Mouse (Mus musculus): ENCODE data around the gene Bpifb1. TPM values are rescaled to one million over a fixed set of nuclear protein-coding genes. Genes with fewer than 3 reads are reported as not detected.

Bpifb1 gene
- total and polyA plus RNA-seq, 3 experiments: 0.14 to 65.7 TPM; not detected in 1

DNA sequence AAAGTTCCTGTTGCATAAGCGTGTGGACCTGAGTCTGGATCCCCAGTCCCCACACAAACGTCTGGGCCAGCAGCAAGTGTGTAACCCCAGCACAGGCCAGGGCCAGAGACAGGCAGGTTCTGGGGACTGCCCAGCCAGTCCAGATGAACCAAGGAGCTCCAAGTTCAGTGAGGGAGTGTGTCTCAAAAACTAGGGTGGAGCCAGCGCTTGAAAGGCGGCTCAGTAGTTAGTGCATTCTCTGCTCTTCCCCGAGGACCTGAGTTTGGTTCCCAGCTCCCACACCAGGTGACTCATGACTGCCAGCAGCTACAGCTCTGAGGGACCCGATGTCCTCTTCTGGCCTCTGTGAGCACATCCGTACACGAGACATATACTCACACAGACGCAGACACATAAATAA is 6.4 kb downstream of the Bpifb1 start:
- no peak for DNase-seq
- intact Hi-C loops (cut with DNase I): no loop called here
- Histone ChIP-seq H3K9ac (ENCODE audit: low read depth, low read length) (no peak overlapping the region), H3K4me3 (no peak overlapping the region), H3K79me2 (replicated peaks; ENCODE audit: control insufficient read depth, insufficient read depth, low read length) (no peaks in the 10 kb centered on the region), H3K4me1 (ENCODE audit: control insufficient read depth, insufficient read depth, low read length) (peaks cover 2% of the 10 kb centered on the region; the same call in 1 of the 2 replicates), H3K36me3 (ENCODE audit: control insufficient read depth, insufficient read depth, low read length) (no peaks in the 10 kb centered on the region), H3K27ac (no peak overlapping the region), H3K27me3 (ENCODE audit: control insufficient read depth, insufficient read depth, low read length) (no peaks in the 10 kb centered on the region)
- no peak for TF ChIP-seq POLR2A (IDR thresholded peaks at IDR 0.05; ENCODE audit: insufficient read depth, low read depth, low read length)
- TF ChIP-seq EP300 (IDR thresholded peaks at IDR 0.05; ENCODE audit: insufficient read depth, low read depth, low read length): no peak
- no peak for TF ChIP-seq CTCF (IDR thresholded peaks at IDR 0.05)
- WGBS: 84% methylated on average over 9 of the region's 9 CpGs

DNA sequence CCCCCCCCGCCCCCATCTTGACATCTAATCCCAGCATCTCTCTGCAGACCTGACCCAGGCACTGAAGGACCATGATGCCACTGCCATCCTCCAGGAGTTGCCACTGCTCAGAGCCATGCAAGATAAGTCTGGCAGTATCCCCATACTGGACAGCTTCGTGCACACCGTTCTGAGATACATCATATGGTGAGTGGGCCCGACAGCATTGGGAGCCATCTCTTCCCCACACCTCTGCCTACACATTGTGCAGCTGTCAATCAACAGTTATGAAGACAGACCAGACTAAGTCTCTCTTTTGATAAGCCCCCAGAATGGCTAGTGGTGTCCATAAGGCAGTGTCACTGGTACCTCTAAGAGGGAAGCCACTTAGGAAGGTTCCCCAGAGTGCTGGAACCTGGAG is 14.0 kb downstream of the Bpifb1 start:
- no peaks in the 10 kb centered on the region for H3K27me3 ChIP-seq (ENCODE audit: control insufficient read depth, insufficient read depth, low read length)
- H3K27ac ChIP-seq: no peak overlapping the region
- no peaks in the 10 kb centered on the region for H3K36me3 ChIP-seq (ENCODE audit: control insufficient read depth, insufficient read depth, low read length)
- no peak for TF ChIP-seq CTCF (IDR thresholded peaks at IDR 0.05)
- no peaks in the 10 kb centered on the region for H3K79me2 ChIP-seq (replicated peaks; ENCODE audit: control insufficient read depth, insufficient read depth, low read length)
- no peak for DNase-seq
- intact Hi-C loops (cut with DNase I): no loop called here
- WGBS: 83% methylated on average over 4 of the region's 4 CpGs
- H3K4me3 ChIP-seq: no peak overlapping the region
- H3K4me1 ChIP-seq (ENCODE audit: control insufficient read depth, insufficient read depth, low read length): peaks cover 1% of the 10 kb centered on the region; the same call in 1 of the 2 replicates
- H3K9ac ChIP-seq (ENCODE audit: low read depth, low read length): no peak overlapping the region

DNA sequence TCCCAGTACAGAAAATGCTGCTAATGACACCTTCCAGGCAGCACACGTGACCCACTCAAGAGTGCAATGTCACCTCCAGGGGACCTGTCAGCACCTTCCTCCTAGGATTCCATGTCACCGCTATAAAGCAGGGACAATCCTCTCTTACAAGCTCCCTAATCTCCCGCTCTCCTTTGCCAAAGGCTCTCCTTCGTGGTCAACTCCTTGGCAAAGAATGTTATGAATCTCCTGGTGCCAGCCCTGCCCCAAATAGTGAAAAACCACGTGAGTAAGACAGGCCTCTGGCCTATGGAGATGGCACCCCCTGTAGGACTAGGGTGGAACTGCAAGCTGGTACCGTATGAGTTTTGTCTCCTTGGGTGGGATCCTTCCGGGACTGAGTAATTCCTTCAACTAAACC is 16.3 kb downstream of the Bpifb1 start:
- H3K27me3 ChIP-seq (ENCODE audit: control insufficient read depth, insufficient read depth, low read length): no peaks in the 10 kb centered on the region
- peaks cover 1% of the 10 kb centered on the region; the same call in 1 of the 2 replicates for H3K4me1 ChIP-seq (ENCODE audit: control insufficient read depth, insufficient read depth, low read length)
- no peaks in the 10 kb centered on the region for H3K79me2 ChIP-seq (replicated peaks; ENCODE audit: control insufficient read depth, insufficient read depth, low read length)
- WGBS: 34% methylated on average over 7 of the region's 7 CpGs
- no peak overlapping the region for H3K9ac ChIP-seq (ENCODE audit: low read depth, low read length)
- DNase-seq: peak; percentile 52 to 63
- no peak overlapping the region for H3K27ac ChIP-seq
- no peak overlapping the region for H3K4me3 ChIP-seq
- H3K36me3 ChIP-seq (ENCODE audit: control insufficient read depth, insufficient read depth, low read length): no peaks in the 10 kb centered on the region
- intact Hi-C loops (cut with DNase I): loop anchor here (1.0 kb wide), 1 partner anchor 34 kb away; no protein-coding TSS in a partner anchor
- TF ChIP-seq POLR2A (IDR thresholded peaks at IDR 0.05; ENCODE audit: insufficient read depth, low read depth, low read length) (no peak), EP300 (IDR thresholded peaks at IDR 0.05; ENCODE audit: insufficient read depth, low read depth, low read length) (peak; percentile 94), CTCF (IDR thresholded peaks at IDR 0.05) (peak; percentile 90)

DNA sequence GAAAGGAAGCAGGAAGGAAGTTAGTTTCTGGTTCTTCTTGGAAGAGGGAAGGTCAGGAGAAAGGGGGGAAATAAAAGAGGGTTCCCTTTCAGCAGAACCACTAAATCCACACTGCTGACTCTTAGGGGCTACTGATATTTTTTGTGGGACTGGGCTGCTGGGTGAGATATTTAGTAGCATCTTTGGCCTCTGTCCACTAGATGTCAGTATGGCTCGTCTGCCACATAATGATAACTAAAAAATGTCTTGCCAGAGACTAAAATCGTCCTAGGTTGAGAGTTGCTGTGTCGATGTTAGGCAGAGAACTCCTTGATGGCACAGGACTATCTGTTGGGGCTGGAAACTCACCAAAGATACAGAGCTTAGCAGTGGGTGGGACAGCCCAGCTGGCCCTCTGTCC is 18.5 kb downstream of the Bpifb1 start:
- Histone ChIP-seq H3K79me2 (replicated peaks; ENCODE audit: control insufficient read depth, insufficient read depth, low read length) (no peaks in the 10 kb centered on the region), H3K27ac (no peak overlapping the region), H3K9ac (ENCODE audit: low read depth, low read length) (no peak overlapping the region), H3K4me3 (no peak overlapping the region), H3K27me3 (ENCODE audit: control insufficient read depth, insufficient read depth, low read length) (no peaks in the 10 kb centered on the region), H3K36me3 (ENCODE audit: control insufficient read depth, insufficient read depth, low read length) (no peaks in the 10 kb centered on the region), H3K4me1 (ENCODE audit: control insufficient read depth, insufficient read depth, low read length) (peaks cover 1% of the 10 kb centered on the region; the same call in 1 of the 2 replicates)
- DNase-seq: no peak
- intact Hi-C loops (cut with DNase I): no loop called here
- TF ChIP-seq CTCF (IDR thresholded peaks at IDR 0.05) (peak; percentile 62), POLR2A (IDR thresholded peaks at IDR 0.05; ENCODE audit: insufficient read depth, low read depth, low read length) (no peak)
- 7% methylated on average over 3 of the region's 3 CpGs for WGBS

DNA sequence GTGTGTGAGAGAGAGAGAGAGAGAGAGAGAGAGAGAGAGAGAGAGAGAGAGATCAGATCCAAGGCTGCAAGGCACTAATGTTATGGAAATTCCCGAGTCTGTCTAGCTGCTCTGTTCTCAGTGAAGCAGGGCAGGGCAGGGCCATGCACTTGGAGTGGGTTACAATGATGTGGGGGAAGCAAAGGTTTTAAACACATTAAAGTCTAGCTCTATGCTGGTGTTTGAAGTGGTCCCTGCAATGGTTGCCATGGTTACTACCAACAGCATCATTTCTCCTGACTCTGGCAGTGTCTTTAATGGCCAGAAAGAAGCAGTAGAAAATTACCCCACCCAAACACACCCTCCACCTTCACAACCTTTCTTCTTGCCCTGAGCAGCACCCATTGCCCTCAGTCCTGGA is 20.5 kb downstream of the Bpifb1 start:
- Histone ChIP-seq H3K36me3 (ENCODE audit: control insufficient read depth, insufficient read depth, low read length) (no peaks in the 10 kb centered on the region), H3K79me2 (replicated peaks; ENCODE audit: control insufficient read depth, insufficient read depth, low read length) (no peaks in the 10 kb centered on the region), H3K4me1 (ENCODE audit: control insufficient read depth, insufficient read depth, low read length) (peaks cover 1% of the 10 kb centered on the region; the same call in 1 of the 2 replicates), H3K27ac (no peak overlapping the region), H3K9ac (ENCODE audit: low read depth, low read length) (no peak overlapping the region), H3K4me3 (no peak overlapping the region), H3K27me3 (ENCODE audit: control insufficient read depth, insufficient read depth, low read length) (no peaks in the 10 kb centered on the region)
- WGBS: 50% methylated on average over 1 of the region's 1 CpGs
- DNase-seq: no peak
- no peak for TF ChIP-seq EP300 (IDR thresholded peaks at IDR 0.05; ENCODE audit: insufficient read depth, low read depth, low read length)
- TF ChIP-seq POLR2A (IDR thresholded peaks at IDR 0.05; ENCODE audit: insufficient read depth, low read depth, low read length): no peak
- TF ChIP-seq CTCF (IDR thresholded peaks at IDR 0.05): no peak
- intact Hi-C loops (cut with DNase I): no loop called here

DNA sequence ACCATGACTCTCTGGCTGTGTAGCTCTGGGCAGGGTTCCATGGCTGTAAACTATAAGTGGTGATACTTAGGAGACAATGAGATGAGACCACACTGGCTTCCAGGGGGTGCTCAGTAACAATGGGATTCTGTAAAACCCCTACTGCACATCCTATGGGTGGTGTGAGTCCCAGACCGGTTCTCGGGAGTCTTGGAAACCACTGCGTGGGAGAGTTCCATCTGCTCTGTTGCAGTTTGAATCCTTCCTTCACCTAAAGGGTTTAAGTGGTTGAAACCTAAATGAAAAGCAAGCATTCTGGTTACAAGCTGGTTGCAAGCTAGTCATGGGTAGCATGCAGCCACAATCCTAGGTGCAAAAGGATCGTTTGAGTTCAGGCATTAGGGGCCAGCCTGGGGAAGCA is 21.3 kb downstream of the Bpifb1 start:
- no peak for TF ChIP-seq CTCF (IDR thresholded peaks at IDR 0.05)
- no peak for TF ChIP-seq POLR2A (IDR thresholded peaks at IDR 0.05; ENCODE audit: insufficient read depth, low read depth, low read length)
- TF ChIP-seq EP300 (IDR thresholded peaks at IDR 0.05; ENCODE audit: insufficient read depth, low read depth, low read length): no peak
- H3K27me3 ChIP-seq (ENCODE audit: control insufficient read depth, insufficient read depth, low read length): no peaks in the 10 kb centered on the region
- no peaks in the 10 kb centered on the region for H3K4me1 ChIP-seq (ENCODE audit: control insufficient read depth, insufficient read depth, low read length)
- intact Hi-C loops (cut with DNase I): no loop called here
- H3K27ac ChIP-seq: no peak overlapping the region
- no peak overlapping the region for H3K9ac ChIP-seq (ENCODE audit: low read depth, low read length)
- H3K4me3 ChIP-seq: no peak overlapping the region
- no peaks in the 10 kb centered on the region for H3K79me2 ChIP-seq (replicated peaks; ENCODE audit: control insufficient read depth, insufficient read depth, low read length)
- H3K36me3 ChIP-seq (ENCODE audit: control insufficient read depth, insufficient read depth, low read length): no peaks in the 10 kb centered on the region
- 86% methylated on average over 4 of the region's 4 CpGs for WGBS
- no peak for DNase-seq
